Mouse (Mus musculus): ENCODE data around the gene Sbk2.

DNA sequence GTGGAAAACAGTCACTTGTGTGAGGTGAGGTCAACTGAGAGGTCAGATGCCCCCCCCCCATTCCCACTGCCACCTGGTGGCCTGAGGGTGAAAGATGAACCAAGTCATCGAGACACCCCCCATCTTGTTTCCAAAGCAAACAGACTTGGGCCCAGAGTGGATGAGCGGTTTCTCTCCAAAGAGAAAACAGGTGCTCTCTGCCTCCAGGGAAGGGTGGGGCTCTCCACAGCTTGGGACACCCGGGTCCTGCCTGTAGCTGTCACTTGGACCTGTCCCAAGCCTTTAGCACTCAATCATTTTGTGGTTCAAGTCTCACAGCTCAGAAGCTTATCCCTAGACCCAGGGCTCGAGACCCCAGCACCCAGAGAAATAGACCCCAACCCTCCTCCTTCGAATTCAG, 679 bp downstream of the Sbk2 start:
- no peak for TF ChIP-seq CTCF (IDR thresholded peaks at IDR 0.05; ENCODE audit: control insufficient read depth, insufficient read depth, insufficient read length)
- no peak for TF ChIP-seq MAX (IDR thresholded peaks at IDR 0.05)
